Mouse (Mus musculus) testis, postnatal 14 days (tissue): ENCODE results near the gene Chka.
A peak's percentile ranks its signal among the peaks of the same experiment; 100 is the strongest.

Experiments
- DNase-seq: peaks from one replicate; pipeline ENCODE4 v3.0.0; 2021; ENCODE audit warnings: low spot score

The Chka gene

GRCm38 (mm10) chr19:3846676-3847604 lies 4.6 kb upstream of the Chka start:
- no peak for DNase-seq

GRCm38 (mm10) chr19:3847711-3848110 lies 3.9 kb upstream of the Chka start:
- no peak for DNase-seq

- no peak for DNase-seq
Measured at GRCm38 (mm10) chr19:3848207-3848808, 3.3 kb upstream of the Chka start.

GRCm38 (mm10) chr19:3849251-3849650 lies 2.3 kb upstream of the Chka start:
- DNase-seq, result no peak

- DNase-seq, result no peak
Measured at GRCm38 (mm10) chr19:3850076-3850475, 1.5 kb upstream of the Chka start.

- DNase-seq, result peak; percentile 68
Measured at GRCm38 (mm10) chr19:3850847-3851469, 615 bp upstream of the Chka start.

GRCm38 (mm10) chr19:3851979-3852681 lies 557 bp downstream of the Chka start:
- peak; percentile 73 for DNase-seq

GRCm38 (mm10) chr19:3853121-3853520 lies 1.5 kb downstream of the Chka start:
- DNase-seq, result no peak

- DNase-seq, result no peak
Measured at GRCm38 (mm10) chr19:3853891-3854290, 2.3 kb downstream of the Chka start.

- DNase-seq, result peak; percentile 30
Measured at GRCm38 (mm10) chr19:3855091-3855490, 3.5 kb downstream of the Chka start.

GRCm38 (mm10) chr19:3855601-3856000 lies 4.0 kb downstream of the Chka start:
- DNase-seq, result peak; percentile 54

GRCm38 (mm10) chr19:3857220-3857619 lies 5.6 kb downstream of the Chka start:
- no peak for DNase-seq

- DNase-seq, result no peak
Measured at GRCm38 (mm10) chr19:3862713-3863112, 11.1 kb downstream of the Chka start.

- no peak for DNase-seq
Measured at GRCm38 (mm10) chr19:3864960-3865359, 13.4 kb downstream of the Chka start.

- DNase-seq, result no peak
Measured at GRCm38 (mm10) chr19:3868290-3868689, 16.7 kb downstream of the Chka start.

GRCm38 (mm10) chr19:3871468-3871867 lies 19.9 kb downstream of the Chka start:
- no peak for DNase-seq

GRCm38 (mm10) chr19:3872373-3872772 lies 20.8 kb downstream of the Chka start:
- DNase-seq, result no peak

- DNase-seq, result no peak
Measured at GRCm38 (mm10) chr19:3875045-3875444, 23.5 kb downstream of the Chka start.

- DNase-seq, result no peak
Measured at GRCm38 (mm10) chr19:3880054-3880848, 28.7 kb downstream of the Chka start.

GRCm38 (mm10) chr19:3882214-3882613 lies 30.6 kb downstream of the Chka start:
- no peak for DNase-seq

- no peak for DNase-seq
Measured at GRCm38 (mm10) chr19:3884325-3884990, 32.9 kb downstream of the Chka start.
